Mouse (Mus musculus) embryonic fibroblast, embryonic 13.5 days (primary cell): ENCODE data around the gene Wbp2.

Experiments used
- CTCF ChIP-seq: IDR thresholded peaks from 2 replicates; pipeline ENCODE4 v1.5.1; 2011; ENCODE audit warnings: mild to moderate bottlenecking, control low read depth, low read length, moderate library complexity, borderline replicate concordance; ENCODE audit not compliant: insufficient read depth
- POLR2A ChIP-seq: IDR thresholded peaks from 2 replicates; pipeline ENCODE4 v1.6.1; 2011; ENCODE audit warnings: low read depth, mild to moderate bottlenecking, control low read depth, low read length, moderate library complexity

DNA sequence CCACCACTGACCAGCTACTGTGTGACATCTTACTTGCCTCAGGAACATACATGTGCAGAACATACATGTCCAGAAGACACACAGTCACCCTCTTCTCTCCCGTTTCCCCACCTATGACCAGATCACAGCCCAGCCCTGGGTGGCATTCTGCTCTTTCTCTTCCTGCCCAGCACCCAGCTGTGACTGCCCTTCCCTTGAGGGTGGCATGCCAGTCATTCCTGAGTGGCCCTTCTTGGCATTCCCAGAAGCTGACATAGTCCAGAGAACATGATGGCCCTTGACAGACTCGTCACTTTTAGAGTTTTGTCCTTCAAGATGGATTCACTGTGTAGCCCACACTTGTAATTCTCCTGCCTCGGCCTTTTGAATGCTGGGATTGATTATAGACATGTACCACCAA lies 14.2 kb downstream of the Wbp2 start:
- TF ChIP-seq CTCF = no peak
- TF ChIP-seq POLR2A = no peak
